ENCODE assay signal across 8 mouse cellular contexts in genomic region chr13:54371387-54372330, GRCm38 (mm10). TPM values are rescaled to one million over a fixed set of nuclear protein-coding genes. Genes with fewer than 3 reads are reported as not detected.
DNase-seq lines count a peak whose midpoint lies in the region; ATAC-seq lines count a peak whose summit lies in the region.

No protein-coding gene starts in this region.

- H3K4me3 ChIP-seq in hindbrain, embryonic 14.5 days (replicated peaks; ENCODE audit: low read length) = peak overlapping the region; percentile 45
- H3K4me3 ChIP-seq in limb, embryonic 10.5 days = peak overlapping the region; percentile 45
- H3K4me3 ChIP-seq in midbrain, embryonic 11.5 days (ENCODE audit: low read depth, low read length) = peak overlapping the region; percentile 41

- H3K9ac ChIP-seq in hindbrain, embryonic 14.5 days = peak overlapping the region; percentile 67
- H3K9ac ChIP-seq in midbrain, embryonic 11.5 days (ENCODE audit: low read length) = peak overlapping the region; percentile 71

- peak; percentile 85 for ATAC-seq in hindbrain, embryonic 14.5 days (ENCODE audit: low FRiP score)
- peak; percentile 78 for ATAC-seq in midbrain, embryonic 11.5 days (ENCODE audit: low FRiP score)

- under 1% methylated on average over 55 of the region's 59 CpGs for WGBS in hindbrain, embryonic 14.5 days
- under 1% methylated on average over 59 of the region's 59 CpGs for WGBS in limb, embryonic 10.5 days
- WGBS in midbrain, embryonic 11.5 days = under 1% methylated on average over 54 of the region's 59 CpGs

- H3K4me2 ChIP-seq in hindbrain, embryonic 14.5 days (replicated peaks) = peak overlapping the region; percentile 80
- H3K4me2 ChIP-seq in midbrain, embryonic 11.5 days = peak overlapping the region; percentile 70

- H3K9me3 ChIP-seq in hindbrain, embryonic 14.5 days (ENCODE audit: control insufficient read depth, low read length) = no peaks in the 10 kb centered on the region
- H3K9me3 ChIP-seq in limb, embryonic 10.5 days (replicated peaks) = no peaks in the 10 kb centered on the region
- no peaks in the 10 kb centered on the region for H3K9me3 ChIP-seq in midbrain, embryonic 11.5 days (ENCODE audit: control insufficient read depth, low read length)

- peaks cover 32% of the 10 kb centered on the region for H3K4me1 ChIP-seq in hindbrain, embryonic 14.5 days (replicated peaks; ENCODE audit: control insufficient read depth, insufficient read depth, low read length)
- peaks cover 26% of the 10 kb centered on the region for H3K4me1 ChIP-seq in limb, embryonic 10.5 days
- peaks cover 19% of the 10 kb centered on the region for H3K4me1 ChIP-seq in midbrain, embryonic 11.5 days (ENCODE audit: control insufficient read depth, insufficient read depth, low read length)

- H3K36me3 ChIP-seq in hindbrain, embryonic 14.5 days (replicated peaks; ENCODE audit: control insufficient read depth, insufficient read depth) = no peaks in the 10 kb centered on the region
- H3K36me3 ChIP-seq in limb, embryonic 10.5 days = no peaks in the 10 kb centered on the region
- no peaks in the 10 kb centered on the region for H3K36me3 ChIP-seq in midbrain, embryonic 11.5 days (ENCODE audit: control insufficient read depth, insufficient read depth, low read length)

- peak; percentile 31 for DNase-seq in T-cell, adult 2 months (ENCODE audit: low spot score)
- DNase-seq in cerebellum, adult 8-10 months = peak; percentile 67
- DNase-seq in gastrocnemius, adult 18-20 months (ENCODE audit: low spot score) = peak; percentile 43
- peak; percentile 76 for DNase-seq in hindbrain, embryonic 14.5 days (ENCODE audit: low spot score)
- peak; percentile 98 for DNase-seq in limb, embryonic 10.5 days (ENCODE audit: low spot score)
- peak; percentile 98 for DNase-seq in midbrain, embryonic 11.5 days (ENCODE audit: low spot score, missing footprints)
- DNase-seq in right cerebral cortex, postnatal 4 days = peak; percentile 75
- DNase-seq in yolk sac, embryonic 10.5 days (ENCODE audit: low spot score) = peak; percentile 85

- no peaks in the 10 kb centered on the region for H3K27me3 ChIP-seq in hindbrain, embryonic 14.5 days (ENCODE audit: control insufficient read depth, insufficient read depth, low read length)
- peaks cover 60% of the 10 kb centered on the region for H3K27me3 ChIP-seq in limb, embryonic 10.5 days (ENCODE audit: low read depth, poor library complexity, severe bottlenecking)
- peaks cover 16% of the 10 kb centered on the region for H3K27me3 ChIP-seq in midbrain, embryonic 11.5 days (ENCODE audit: control insufficient read depth, insufficient read depth, low read length)

- peak overlapping the region; percentile 73 for H3K27ac ChIP-seq in hindbrain, embryonic 14.5 days
- no peak overlapping the region for H3K27ac ChIP-seq in limb, embryonic 10.5 days
- peak overlapping the region; percentile 51 for H3K27ac ChIP-seq in midbrain, embryonic 11.5 days (ENCODE audit: low read depth, low read length)

RNA-seq across cellular contexts. Expression of gene Cplx2, which starts 0.5 kb away (rescaled TPM):
- total RNA-seq in gastrocnemius, adult 18-20 months (2021) = under 1 TPM; 0.41 to 0.88 TPM
- polyA plus RNA-seq in hindbrain, embryonic 14.5 days (2014; fragmentation: Nextera tagmentation; extraction: Ambion mirVana) = 24.9 and 30.1 TPM in 2 replicates
- polyA plus RNA-seq in limb, embryonic 10.5 days (2016; fragmentation: Nextera tagmentation; extraction: Ambion mirVana) = 2.5 and 3.5 TPM in 2 replicates
- 14.7 and 14.8 TPM in 2 replicates for polyA plus RNA-seq in midbrain, embryonic 11.5 days (2014; fragmentation: Nextera tagmentation; extraction: Ambion mirVana)

Comparison
In these comparisons a context has a peak if more than half of its experiments do, and no peak if none do; other contexts are left out.
1. DNase-seq: peak in every context shown above with its lines; median percentile 98 in limb, embryonic 10.5 days; 98 in midbrain, embryonic 11.5 days; 85 in yolk sac, embryonic 10.5 days; 76 in hindbrain, embryonic 14.5 days; 75 in right cerebral cortex, postnatal 4 days; 67 in cerebellum, adult 8-10 months; 43 in gastrocnemius, adult 18-20 months; 31 in T-cell, adult 2 months.